Mouse (Mus musculus): ENCODE measurements around the gene Ubac2. TPM values are rescaled to one million over a fixed set of nuclear protein-coding genes. Genes with fewer than 3 reads are reported as not detected.
"Not testable (repeated sequence)": the region's sequence is repeated elsewhere in the genome, so short reads cannot be mapped to it uniquely, and the experiment has no call there.

Gene Ubac2
- polyA plus RNA-seq (2016; fragmentation: Nextera tagmentation; extraction: Ambion mirVana) = 69.4 and 70.9 TPM in 2 replicates

DNA sequence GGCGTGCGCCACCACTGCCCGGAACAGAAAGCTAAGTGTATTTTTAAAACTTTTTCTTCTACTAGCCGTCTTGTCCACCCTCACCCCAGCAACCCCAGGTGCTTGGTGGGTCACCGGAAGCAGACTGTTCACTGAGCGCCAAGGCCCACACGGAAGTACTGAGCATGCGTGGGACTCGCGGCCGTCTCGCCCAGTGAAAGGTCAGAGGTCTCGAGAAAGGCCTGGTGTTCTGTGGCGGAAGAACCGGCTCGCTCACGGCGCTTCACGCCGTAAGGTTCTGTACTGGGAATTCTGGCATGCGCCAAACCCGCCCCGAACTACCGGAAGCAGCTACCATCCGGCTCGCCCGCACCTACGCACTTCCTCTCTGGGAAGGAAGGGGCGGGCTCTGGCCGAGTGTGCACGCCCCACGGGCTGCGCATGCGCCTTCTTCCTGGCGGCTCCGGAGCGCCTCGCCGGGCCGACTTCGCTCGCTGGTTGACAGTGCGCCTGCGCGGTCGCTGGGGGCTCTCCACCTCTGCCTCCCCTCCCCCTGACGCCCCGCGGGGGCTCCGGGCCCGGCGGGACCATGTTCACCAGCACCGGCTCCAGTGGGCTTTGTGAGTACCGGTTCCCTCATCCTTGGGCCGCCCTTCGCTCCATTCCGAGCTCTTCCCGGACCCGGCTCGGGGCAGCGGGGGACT lies at the start of gene Ubac2:
Gene Ubac2, plus strand, starts transcription at position 445 of the 683 bp plus-strand sequence.
- 0 out of 2 replicates have a peak, but pooled peaks cover 4% of the 10 kb centered on the region for H3K27me3 ChIP-seq (ENCODE audit: insufficient read depth, poor library complexity, severe bottlenecking)
- peaks cover 4% of the 10 kb centered on the region; the same call in 1 of the 2 replicates for H3K36me3 ChIP-seq
- under 1% methylated on average over 61 of the region's 61 CpGs for WGBS
- H3K4me3 ChIP-seq = peak within 1 kb of the TSS; percentile 96
- no peaks in the 10 kb centered on the region for H3K9me3 ChIP-seq
- H3K27ac ChIP-seq = peak within 1 kb of the TSS; percentile 95
- peak; percentile 98 for DNase-seq (ENCODE audit: low spot score)
- peaks cover 29% of the 10 kb centered on the region for H3K4me1 ChIP-seq (replicated peaks)

DNA sequence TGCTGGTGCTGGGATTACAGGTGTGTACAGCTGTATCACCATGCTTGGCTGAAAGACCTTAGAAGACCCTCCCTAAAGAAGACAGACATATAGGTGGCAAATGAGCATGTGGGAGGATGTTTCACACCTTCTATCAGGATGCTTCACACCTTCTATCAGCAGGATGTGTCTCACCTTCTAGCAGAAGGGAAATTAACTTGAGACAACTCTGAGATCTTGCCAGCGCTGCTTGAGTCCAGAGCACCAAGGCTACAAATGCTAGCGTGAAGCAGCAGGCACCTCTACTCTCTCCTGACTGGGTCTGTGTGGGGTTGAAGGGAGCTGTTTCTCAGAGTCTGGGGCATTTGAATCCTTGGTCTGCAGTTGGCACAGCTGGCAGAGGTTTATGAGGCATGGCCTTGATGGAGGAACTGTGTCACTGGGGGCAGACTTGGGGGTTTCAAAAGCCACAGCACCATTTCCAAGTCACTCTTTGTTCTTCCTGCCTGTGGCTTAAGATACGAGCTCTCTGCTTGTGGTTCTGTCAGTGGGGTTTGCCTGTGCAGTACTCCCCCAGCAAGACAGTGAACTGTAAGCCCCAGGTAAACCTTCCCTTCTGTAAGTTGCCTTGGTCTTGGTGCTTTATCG lies 48.5 kb upstream of the Ubac2 start:
- Histone ChIP-seq H3K4me3 (no peak overlapping the region), H3K4me1 (replicated peaks) (peaks cover 4% of the 10 kb centered on the region; the same call in 1 of the 2 replicates), H3K27ac (no peak overlapping the region), H3K36me3 (no peaks in the 10 kb centered on the region), H3K9me3 (peaks cover 16% of the 10 kb centered on the region; the same call in 1 of the 2 replicates), H3K27me3 (ENCODE audit: insufficient read depth, poor library complexity, severe bottlenecking) (no peaks in the 10 kb centered on the region)
- 84% methylated on average over 4 of the region's 4 CpGs for WGBS
- DNase-seq (ENCODE audit: low spot score) = no peak

GRCm38 (mm10) chr14:121833001-121833520 lies 45.4 kb upstream of the Ubac2 start:
- H3K4me3 ChIP-seq = no peak overlapping the region
- H3K27me3 ChIP-seq (ENCODE audit: insufficient read depth, poor library complexity, severe bottlenecking) = no peaks in the 10 kb centered on the region
- H3K27ac ChIP-seq = no peak overlapping the region
- no peak for DNase-seq (ENCODE audit: low spot score)
- H3K4me1 ChIP-seq (replicated peaks) = no peaks in the 10 kb centered on the region
- H3K36me3 ChIP-seq = no peaks in the 10 kb centered on the region
- 86% methylated on average over 2 of the region's 2 CpGs for WGBS
- peaks cover 25% of the 10 kb centered on the region for H3K9me3 ChIP-seq

GRCm38 (mm10) chr14:121838161-121838560 lies 40.3 kb upstream of the Ubac2 start:
- no peak overlapping the region for H3K4me3 ChIP-seq
- peaks cover 31% of the 10 kb centered on the region for H3K9me3 ChIP-seq
- WGBS = 89% methylated on average over 4 of the region's 4 CpGs
- no peak for DNase-seq (ENCODE audit: low spot score)
- no peak overlapping the region for H3K27ac ChIP-seq
- H3K4me1 ChIP-seq (replicated peaks) = no peaks in the 10 kb centered on the region
- no peaks in the 10 kb centered on the region for H3K27me3 ChIP-seq (ENCODE audit: insufficient read depth, poor library complexity, severe bottlenecking)
- no peaks in the 10 kb centered on the region for H3K36me3 ChIP-seq

DNA sequence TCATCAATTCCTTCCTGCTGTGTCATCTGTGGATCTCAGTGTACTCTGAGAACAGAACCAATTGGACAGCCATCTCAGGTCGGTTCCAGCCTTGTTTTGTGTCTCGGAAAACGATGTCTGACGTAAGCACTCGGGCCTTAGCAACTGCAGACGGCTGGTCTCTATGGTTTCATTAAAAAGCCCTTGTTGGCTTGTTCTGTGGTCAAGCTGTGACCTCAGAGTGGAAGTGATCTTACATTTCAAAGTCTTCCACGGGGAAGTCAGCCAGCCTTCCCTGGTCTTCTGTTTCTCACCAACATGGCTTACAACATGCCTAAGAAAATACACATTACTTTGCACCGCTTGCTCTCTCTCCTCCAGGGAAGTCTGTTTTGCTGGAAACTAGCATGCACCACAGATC lies 38.2 kb upstream of the Ubac2 start:
- Histone ChIP-seq H3K4me3 (no peak overlapping the region), H3K9me3 (peaks cover 29% of the 10 kb centered on the region), H3K36me3 (no peaks in the 10 kb centered on the region), H3K4me1 (replicated peaks) (peaks cover 5% of the 10 kb centered on the region; the same call in 1 of the 2 replicates), H3K27me3 (ENCODE audit: insufficient read depth, poor library complexity, severe bottlenecking) (no peaks in the 10 kb centered on the region), H3K27ac (no peak overlapping the region)
- DNase-seq (ENCODE audit: low spot score) = no peak
- 94% methylated on average over 8 of the region's 8 CpGs for WGBS

GRCm38 (mm10) chr14:121844486-121844885 lies 33.9 kb upstream of the Ubac2 start:
- no peak overlapping the region for H3K27ac ChIP-seq
- H3K27me3 ChIP-seq (ENCODE audit: insufficient read depth, poor library complexity, severe bottlenecking) = no peaks in the 10 kb centered on the region
- H3K9me3 ChIP-seq = peaks cover 6% of the 10 kb centered on the region
- DNase-seq (ENCODE audit: low spot score) = peak; percentile 27
- H3K4me3 ChIP-seq = no peak overlapping the region
- WGBS = 53% methylated on average over 8 of the region's 8 CpGs
- H3K4me1 ChIP-seq (replicated peaks) = peaks cover 5% of the 10 kb centered on the region; the same call in 1 of the 2 replicates
- no peaks in the 10 kb centered on the region for H3K36me3 ChIP-seq

GRCm38 (mm10) chr14:121851231-121851630 lies 27.2 kb upstream of the Ubac2 start:
- DNase-seq (ENCODE audit: low spot score) = no peak
- Histone ChIP-seq H3K4me3 (no peak overlapping the region), H3K4me1 (replicated peaks) (no peaks in the 10 kb centered on the region), H3K36me3 (no peaks in the 10 kb centered on the region), H3K27ac (no peak overlapping the region), H3K9me3 (no peaks in the 10 kb centered on the region), H3K27me3 (ENCODE audit: insufficient read depth, poor library complexity, severe bottlenecking) (no peaks in the 10 kb centered on the region)
- WGBS = 91% methylated on average over 1 of the region's 1 CpGs

- Histone ChIP-seq H3K9me3 (no peaks in the 10 kb centered on the region), H3K27ac (no peak overlapping the region), H3K4me3 (no peak overlapping the region), H3K36me3 (no peaks in the 10 kb centered on the region), H3K27me3 (ENCODE audit: insufficient read depth, poor library complexity, severe bottlenecking) (no peaks in the 10 kb centered on the region), H3K4me1 (replicated peaks) (no peaks in the 10 kb centered on the region)
- DNase-seq (ENCODE audit: low spot score) = no peak
- WGBS = 83% methylated on average over 8 of the region's 8 CpGs
Measured at GRCm38 (mm10) chr14:121852531-121852930, 25.9 kb upstream of the Ubac2 start.

- not testable (repeated sequence) for H3K4me3 ChIP-seq; H3K9me3 ChIP-seq; H3K4me1 ChIP-seq (replicated peaks); H3K36me3 ChIP-seq; H3K27ac ChIP-seq; H3K27me3 ChIP-seq (ENCODE audit: insufficient read depth, poor library complexity, severe bottlenecking)
- WGBS = 13% methylated on average over 2 of the region's 2 CpGs
- peak; percentile 58 for DNase-seq (ENCODE audit: low spot score)
Measured at GRCm38 (mm10) chr14:121865162-121865561, 13.3 kb upstream of the Ubac2 start.

GRCm38 (mm10) chr14:121866574-121866973 lies 11.8 kb upstream of the Ubac2 start:
- Histone ChIP-seq H3K9me3 (no peaks in the 10 kb centered on the region), H3K36me3 (no peaks in the 10 kb centered on the region), H3K4me3 (no peak overlapping the region), H3K27ac (no peak overlapping the region), H3K27me3 (ENCODE audit: insufficient read depth, poor library complexity, severe bottlenecking) (no peaks in the 10 kb centered on the region), H3K4me1 (replicated peaks) (no peaks in the 10 kb centered on the region)
- DNase-seq (ENCODE audit: low spot score) = no peak
- WGBS = 82% methylated on average over 3 of the region's 3 CpGs

GRCm38 (mm10) chr14:121869111-121869510 lies 9.3 kb upstream of the Ubac2 start:
- Histone ChIP-seq H3K27me3 (ENCODE audit: insufficient read depth, poor library complexity, severe bottlenecking) (0 out of 2 replicates have a peak, but pooled peaks cover 4% of the 10 kb centered on the region), H3K36me3 (no peaks in the 10 kb centered on the region), H3K27ac (no peak overlapping the region), H3K4me3 (no peak overlapping the region), H3K4me1 (replicated peaks) (no peaks in the 10 kb centered on the region), H3K9me3 (no peaks in the 10 kb centered on the region)
- 73% methylated on average over 1 of the region's 1 CpGs for WGBS
- no peak for DNase-seq (ENCODE audit: low spot score)

GRCm38 (mm10) chr14:121872760-121873159 lies 5.7 kb upstream of the Ubac2 start:
- 0 out of 2 replicates have a peak, but pooled peaks cover 4% of the 10 kb centered on the region for H3K27me3 ChIP-seq (ENCODE audit: insufficient read depth, poor library complexity, severe bottlenecking)
- H3K9me3 ChIP-seq = no peaks in the 10 kb centered on the region
- WGBS = 90% methylated on average over 1 of the region's 1 CpGs

GRCm38 (mm10) chr14:121873172-121873571 lies 5.2 kb upstream of the Ubac2 start:
- no peaks in the 10 kb centered on the region for H3K36me3 ChIP-seq
- no peak overlapping the region for H3K27ac ChIP-seq
- H3K4me3 ChIP-seq = no peak overlapping the region
- DNase-seq (ENCODE audit: low spot score) = no peak
- no peaks in the 10 kb centered on the region for H3K9me3 ChIP-seq
- 0 out of 2 replicates have a peak, but pooled peaks cover 4% of the 10 kb centered on the region for H3K27me3 ChIP-seq (ENCODE audit: insufficient read depth, poor library complexity, severe bottlenecking)
- WGBS = 84% methylated on average over 2 of the region's 2 CpGs
- H3K4me1 ChIP-seq (replicated peaks) = peaks cover 5% of the 10 kb centered on the region

More at GRCm38 (mm10) chr14:121872760-121873159, 5.7 kb upstream of the Ubac2 start:
- Histone ChIP-seq H3K4me1 (replicated peaks) (peaks cover 5% of the 10 kb centered on the region), H3K36me3 (no peaks in the 10 kb centered on the region), H3K4me3 (no peak overlapping the region), H3K27ac (no peak overlapping the region)
- DNase-seq (ENCODE audit: low spot score) = no peak

Data from hindbrain, embryonic 10.5 days (tissue).